Mouse (Mus musculus) WW6 (cell line): ENCODE results near the gene Ror1.

Experiments used
- DNase-seq: peaks from one replicate; pipeline ENCODE4 v3.0.0-alpha.2; 2013; ENCODE audit warnings: low read depth, low spot score

The Ror1 gene

GRCm38 (mm10) chr4:100252646-100253045 lies 157.1 kb downstream of the Ror1 start:
- DNase-seq, result no peak

- no peak for DNase-seq
These were observed 157.8 kb downstream of the Ror1 start for GRCm38 (mm10) chr4:100253401-100253800.

GRCm38 (mm10) chr4:100253831-100254230 lies 158.2 kb downstream of the Ror1 start:
- DNase-seq, result no peak

- no peak for DNase-seq
These were observed 162.9 kb downstream of the Ror1 start for GRCm38 (mm10) chr4:100258462-100258861.

GRCm38 (mm10) chr4:100263917-100264316 lies 168.3 kb downstream of the Ror1 start:
- DNase-seq, result no peak

DNA sequence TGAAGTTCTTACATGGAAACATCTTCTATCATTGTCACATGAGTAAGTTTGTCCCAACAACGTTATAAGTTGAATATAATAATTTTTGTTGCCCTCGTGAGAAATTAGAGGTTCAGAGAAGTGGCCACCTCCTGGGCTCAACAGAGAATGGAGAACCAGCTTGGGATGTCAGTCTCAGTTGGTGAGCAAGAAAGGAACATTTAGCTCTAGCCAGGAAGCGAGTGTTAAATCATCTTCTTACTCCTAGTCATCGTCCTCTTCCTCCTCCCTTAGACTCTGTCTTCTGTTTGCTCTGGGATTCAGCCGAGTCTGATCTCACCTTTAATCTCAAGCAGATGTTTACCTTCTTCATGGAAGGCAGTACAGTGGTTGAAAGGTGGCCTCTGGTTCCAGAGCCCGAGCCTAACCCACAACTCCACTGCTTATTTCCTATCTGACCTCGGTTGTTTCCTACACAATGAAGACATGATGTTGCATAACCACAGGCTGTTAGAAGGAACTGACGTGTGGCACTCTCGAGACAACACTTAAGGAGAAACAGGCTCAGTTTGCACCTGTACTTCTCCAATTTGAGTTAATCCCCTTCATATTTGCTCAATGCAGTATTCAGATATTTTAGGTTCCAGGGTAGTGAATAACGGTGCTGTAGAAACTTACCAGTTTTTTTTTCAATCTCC lies 175.6 kb downstream of the Ror1 start:
- DNase-seq, result no peak

- DNase-seq, result no peak
These were observed 176.1 kb downstream of the Ror1 start for GRCm38 (mm10) chr4:100271736-100272127.

DNA sequence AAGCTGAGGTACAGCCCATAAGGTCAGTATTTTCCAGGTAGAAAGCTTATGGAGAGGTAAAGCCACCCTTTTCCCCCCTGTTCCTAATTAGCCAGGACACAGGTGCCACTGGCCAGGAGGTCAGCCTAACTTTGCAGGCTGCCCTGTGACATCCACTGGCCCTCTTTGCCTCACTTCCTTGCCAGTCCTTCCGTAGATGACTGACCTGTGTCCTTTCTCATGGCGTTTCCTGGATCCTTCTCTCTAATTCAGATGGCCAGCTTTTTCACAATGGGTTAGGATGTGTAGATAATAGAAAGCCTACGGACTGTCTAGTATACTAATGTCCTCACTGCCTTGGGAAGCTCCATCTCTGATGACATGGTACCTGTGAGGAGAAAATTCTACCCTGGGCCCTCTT lies 177.8 kb downstream of the Ror1 start:
- DNase-seq, result no peak

GRCm38 (mm10) chr4:100273807-100274480 lies 178.4 kb downstream of the Ror1 start:
- DNase-seq, result no peak

GRCm38 (mm10) chr4:100276482-100276881 lies 180.9 kb downstream of the Ror1 start:
- DNase-seq, result no peak

DNA sequence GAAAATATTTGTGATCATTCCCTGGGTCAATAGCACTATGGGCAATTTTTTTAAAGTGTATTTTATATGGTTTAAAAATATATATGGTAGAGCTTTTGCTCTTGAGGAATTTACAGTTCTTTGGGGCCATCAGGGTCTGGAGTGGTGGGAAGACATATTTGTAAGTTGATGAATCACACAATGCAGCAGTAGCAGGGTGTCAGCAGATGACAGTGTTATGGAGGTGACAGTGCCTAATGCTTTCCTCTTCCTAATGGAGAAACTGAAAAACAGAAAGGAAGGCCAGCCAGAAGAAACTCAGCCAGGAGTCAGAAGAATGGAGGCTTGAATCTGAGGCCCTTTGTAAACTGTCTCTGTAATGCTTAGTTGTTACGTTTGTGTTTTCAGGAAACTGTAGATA lies 181.4 kb downstream of the Ror1 start:
- DNase-seq, result no peak

- no peak for DNase-seq
These were observed 187.7 kb downstream of the Ror1 start for GRCm38 (mm10) chr4:100283171-100283880.

DNA sequence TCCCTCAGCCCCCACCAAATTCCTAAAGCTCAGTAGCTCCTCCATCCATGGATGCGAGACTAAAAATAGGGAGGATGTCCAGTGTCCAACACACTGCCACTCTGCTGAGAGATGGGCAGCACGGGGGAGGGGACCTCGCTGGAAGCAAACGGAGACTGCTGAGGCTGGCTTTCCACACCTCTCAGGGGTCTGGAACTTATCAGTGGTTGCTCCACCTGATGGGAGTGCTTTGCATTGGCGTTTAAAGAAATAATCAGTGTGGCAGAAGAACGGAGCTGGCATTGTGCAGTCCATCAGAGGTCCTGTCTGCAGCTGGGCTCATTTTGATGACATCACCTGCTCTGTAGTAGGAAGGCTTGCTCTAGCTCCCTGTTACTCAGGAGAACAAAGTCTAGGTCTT lies 188.9 kb downstream of the Ror1 start:
- no peak for DNase-seq

- no peak for DNase-seq
These were observed 190.5 kb downstream of the Ror1 start for GRCm38 (mm10) chr4:100286111-100286541.

DNA sequence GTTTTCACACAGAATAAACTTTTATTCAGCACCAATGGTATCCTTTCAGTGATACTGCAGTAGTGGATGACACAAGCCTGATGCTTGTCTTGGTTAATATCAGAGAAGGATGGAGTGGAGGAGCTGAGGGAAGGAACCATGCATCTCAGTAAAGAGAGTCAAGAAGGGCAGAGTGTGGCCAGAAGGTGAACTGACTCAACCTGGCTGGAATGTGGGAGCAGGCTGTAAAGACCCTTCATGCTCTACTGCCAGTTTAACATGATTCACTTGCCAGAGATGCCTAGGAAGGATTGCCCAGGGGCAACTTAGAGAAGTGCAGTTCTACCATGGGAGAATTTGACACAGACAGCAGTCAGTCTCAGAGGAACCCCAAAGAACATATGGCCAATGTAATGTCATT lies 191.2 kb downstream of the Ror1 start:
- DNase-seq, result no peak

- no peak for DNase-seq
These were observed 192.2 kb downstream of the Ror1 start for GRCm38 (mm10) chr4:100287829-100288228.

- no peak for DNase-seq
These were observed 195.5 kb downstream of the Ror1 start for GRCm38 (mm10) chr4:100291015-100291651.

DNA sequence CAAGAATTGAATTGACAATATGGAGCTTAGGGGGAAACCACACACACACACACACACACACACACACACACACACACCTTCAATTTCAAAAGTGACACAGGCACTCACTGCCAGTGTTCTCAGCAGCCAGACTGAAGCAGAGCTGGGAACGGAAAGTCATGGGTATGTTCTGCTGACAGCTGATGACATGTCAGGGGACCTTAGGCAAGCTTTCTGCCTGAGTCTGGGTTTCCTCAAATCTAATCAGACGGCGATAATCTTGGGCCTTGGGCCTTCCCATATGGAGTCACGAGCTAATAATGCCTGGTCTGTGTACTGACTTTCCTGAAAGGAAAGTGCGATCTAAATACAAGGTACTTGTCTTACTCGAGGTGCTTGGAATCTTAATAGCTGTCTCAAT lies 202.1 kb downstream of the Ror1 start:
- DNase-seq, result no peak

- DNase-seq, result no peak
These were observed 203.0 kb downstream of the Ror1 start for GRCm38 (mm10) chr4:100298566-100298965.

DNA sequence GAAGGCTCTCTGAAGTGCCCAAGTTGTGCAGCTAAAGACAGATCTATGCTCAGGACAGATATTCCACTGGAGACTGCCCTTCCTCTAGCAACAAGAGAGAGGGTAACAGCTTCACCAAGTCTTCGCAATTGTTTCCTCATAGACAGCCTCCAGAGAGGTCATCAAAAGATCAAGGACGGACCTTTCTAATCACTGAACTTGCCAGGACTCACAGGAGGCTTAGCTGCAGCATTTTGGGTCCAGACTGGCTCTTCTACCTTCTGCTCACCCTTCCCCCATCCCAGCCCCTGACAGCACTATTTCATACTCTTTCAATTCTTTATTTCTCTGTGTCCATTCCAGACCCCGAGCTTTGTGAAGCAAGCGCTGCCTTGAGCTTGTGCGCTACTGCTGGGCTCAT lies 204.6 kb downstream of the Ror1 start:
- no peak for DNase-seq

GRCm38 (mm10) chr4:100301423-100301822 lies 205.8 kb downstream of the Ror1 start:
- no peak for DNase-seq

GRCm38 (mm10) chr4:100307365-100307764 lies 211.8 kb downstream of the Ror1 start:
- no peak for DNase-seq
